Mouse (Mus musculus) neural tube, embryonic 13.5 days (tissue): ENCODE results near the gene Slc41a3. TPM values are rescaled to one million over a fixed set of nuclear protein-coding genes. Genes with fewer than 3 reads are reported as not detected.

Experiments used
- ATAC-seq: fragments of 200-750 bp; cut with Nextera tagmentation; 2 replicates; pipeline ENCODE4 v1.8.0; 2017; ENCODE audit warnings: low read depth, mild to moderate bottlenecking, moderate TSS enrichment, moderate library complexity
- H3K27ac ChIP-seq: fragments of 300-500 bp; sonication (generic); replicated peaks from 2 replicates; pipeline ENCODE4 v1.5.1; 2015; ENCODE audit warnings: moderate library complexity, mild to moderate bottlenecking, inconsistent platforms
- H3K27me3 ChIP-seq: fragments of 300-500 bp; sonication (generic); 2 replicates; pipeline ENCODE4 v1.6.1; 2015; ENCODE audit warnings: mild to moderate bottlenecking, inconsistent platforms
- H3K36me3 ChIP-seq: fragments of 300-500 bp; sonication (generic); 2 replicates; pipeline ENCODE4 v1.6.1; 2015; ENCODE audit warnings: mild to moderate bottlenecking, inconsistent platforms
- H3K4me1 ChIP-seq: fragments of 300-500 bp; sonication (generic); replicated peaks from 2 replicates; pipeline ENCODE4 v1.6.1; 2015; ENCODE audit warnings: inconsistent platforms
- H3K4me2 ChIP-seq: fragments of 300-500 bp; sonication (generic); 2 replicates; pipeline ENCODE4 v1.6.1; 2015; ENCODE audit warnings: inconsistent platforms, mild to moderate bottlenecking, moderate library complexity
- H3K4me3 ChIP-seq: fragments of 300-500 bp; sonication (generic); 2 replicates; pipeline ENCODE4 v1.5.1; 2015; ENCODE audit warnings: mild to moderate bottlenecking, inconsistent platforms
- H3K9ac ChIP-seq: fragments of 300-500 bp; sonication (generic); 2 replicates; pipeline ENCODE4 v1.6.1; 2015; ENCODE audit warnings: moderate library complexity, mild to moderate bottlenecking, inconsistent platforms
- H3K9me3 ChIP-seq: fragments of 300-500 bp; sonication (generic); 2 replicates; pipeline ENCODE4 v1.6.1; 2016; ENCODE audit warnings: inconsistent platforms
- WGBS: fragments of 180-500 bp; shearing (Covaris S2); methylation state at CpG from one replicate; pipeline ENCODE4 v1.1.7; 2015; 5-methylcytosine and 5-hydroxymethylcytosine counted together
- polyA plus RNA-seq: library from polyadenylated mRNA; unstranded; fragments of >200 nt; fragmentation: Nextera tagmentation; extraction: Ambion mirVana; gene quantifications from 2 replicates; pipeline ENCODE4 v1.2.1, GENCODE M21; 2015

Gene Slc41a3
- polyA plus RNA-seq, 1 experiment from 2014 or later: 5.8 TPM

DNA sequence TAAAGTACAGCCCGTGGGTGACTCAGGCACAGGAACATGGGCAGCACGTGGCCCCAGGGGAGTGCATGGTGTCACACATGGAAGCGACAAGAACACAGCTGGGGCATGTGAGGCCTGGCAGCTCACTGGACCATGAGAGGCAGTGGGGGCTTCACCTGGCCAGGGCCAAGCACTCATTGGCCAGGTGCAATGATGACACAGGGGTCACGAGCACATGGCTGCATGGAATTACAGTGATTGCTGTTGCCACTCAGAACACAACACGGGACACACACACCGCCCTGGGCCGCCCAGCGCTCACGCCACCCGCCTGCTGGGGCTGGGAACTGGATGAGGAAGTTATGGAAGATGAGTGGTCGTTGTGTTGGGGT lies 56.5 kb downstream of the Slc41a3 start:
- H3K9me3 ChIP-seq: no peaks in the 10 kb centered on the region
- H3K4me1 ChIP-seq: peaks cover 23% of the 10 kb centered on the region; the same call in 1 of the 2 replicates
- ATAC-seq: 0 out of 2 replicates have a peak, but pooled peaks have one; percentile 11
- no peak overlapping the region for H3K4me2 ChIP-seq
- H3K36me3 ChIP-seq: peaks cover 46% of the 10 kb centered on the region
- no peak overlapping the region for H3K4me3 ChIP-seq
- no peaks in the 10 kb centered on the region for H3K27me3 ChIP-seq
- WGBS: 84% methylated on average over 11 of the region's 11 CpGs
- no peak overlapping the region for H3K9ac ChIP-seq
- 0 out of 2 replicates have a peak overlapping the region, but pooled peaks have one; percentile 18 for H3K27ac ChIP-seq

DNA sequence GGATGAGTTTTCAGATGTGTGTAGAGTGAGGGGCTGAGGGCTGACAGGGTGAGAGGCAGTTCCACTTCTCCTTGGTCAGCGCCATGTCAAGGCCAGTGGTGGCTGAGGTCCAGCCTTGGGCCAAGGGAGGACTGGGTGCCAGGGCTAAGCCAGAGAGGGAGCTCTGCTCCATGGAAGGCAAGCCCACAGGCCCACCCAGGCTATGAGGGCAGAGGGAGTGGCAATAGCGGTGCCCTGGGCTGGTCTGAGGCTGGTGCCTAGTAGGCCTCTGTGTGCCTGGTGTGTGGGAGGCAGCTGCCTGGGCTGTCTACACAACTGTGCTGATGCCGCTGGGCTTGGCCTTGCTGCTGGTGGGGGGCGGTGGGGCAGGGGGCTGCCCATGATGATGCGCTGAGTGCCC lies 57.6 kb downstream of the Slc41a3 start:
- ATAC-seq: no peak
- Histone ChIP-seq H3K27ac (no peak overlapping the region), H3K4me2 (no peak overlapping the region), H3K4me1 (peaks cover 23% of the 10 kb centered on the region; the same call in 1 of the 2 replicates), H3K36me3 (peaks cover 57% of the 10 kb centered on the region), H3K9me3 (no peaks in the 10 kb centered on the region), H3K4me3 (no peak overlapping the region), H3K9ac (no peak overlapping the region), H3K27me3 (no peaks in the 10 kb centered on the region)
- 98% methylated on average over 5 of the region's 5 CpGs for WGBS

- Histone ChIP-seq H3K9ac (no peak overlapping the region), H3K36me3 (peaks cover 73% of the 10 kb centered on the region), H3K9me3 (no peaks in the 10 kb centered on the region), H3K27ac (no peak overlapping the region), H3K4me3 (no peak overlapping the region), H3K4me2 (no peak overlapping the region), H3K4me1 (peaks cover 23% of the 10 kb centered on the region; the same call in 1 of the 2 replicates), H3K27me3 (no peaks in the 10 kb centered on the region)
- no peak for ATAC-seq
- 84% methylated on average over 11 of the region's 11 CpGs for WGBS
These were observed 59.2 kb downstream of the Slc41a3 start for GRCm38 (mm10) chr6:90663736-90664135.

GRCm38 (mm10) chr6:90668693-90669092 lies 64.2 kb downstream of the Slc41a3 start:
- H3K9me3 ChIP-seq: no peaks in the 10 kb centered on the region
- no peak overlapping the region for H3K4me3 ChIP-seq
- H3K27me3 ChIP-seq: no peaks in the 10 kb centered on the region
- no peak overlapping the region for H3K4me2 ChIP-seq
- ATAC-seq: no peak
- H3K4me1 ChIP-seq: no peaks in the 10 kb centered on the region
- peaks cover 99% of the 10 kb centered on the region for H3K36me3 ChIP-seq
- 73% methylated on average over 9 of the region's 9 CpGs for WGBS
- H3K9ac ChIP-seq: no peak overlapping the region
- no peak overlapping the region for H3K27ac ChIP-seq

GRCm38 (mm10) chr6:90678759-90679158 lies 74.2 kb downstream of the Slc41a3 start:
- Histone ChIP-seq H3K4me1 (peaks cover 4% of the 10 kb centered on the region; the same call in 1 of the 2 replicates), H3K27me3 (no peaks in the 10 kb centered on the region), H3K27ac (no peak overlapping the region), H3K4me2 (no peak overlapping the region), H3K36me3 (peaks cover 69% of the 10 kb centered on the region), H3K9ac (no peak overlapping the region), H3K9me3 (no peaks in the 10 kb centered on the region), H3K4me3 (no peak overlapping the region)
- 58% methylated on average over 4 of the region's 4 CpGs for WGBS
- ATAC-seq: no peak

DNA sequence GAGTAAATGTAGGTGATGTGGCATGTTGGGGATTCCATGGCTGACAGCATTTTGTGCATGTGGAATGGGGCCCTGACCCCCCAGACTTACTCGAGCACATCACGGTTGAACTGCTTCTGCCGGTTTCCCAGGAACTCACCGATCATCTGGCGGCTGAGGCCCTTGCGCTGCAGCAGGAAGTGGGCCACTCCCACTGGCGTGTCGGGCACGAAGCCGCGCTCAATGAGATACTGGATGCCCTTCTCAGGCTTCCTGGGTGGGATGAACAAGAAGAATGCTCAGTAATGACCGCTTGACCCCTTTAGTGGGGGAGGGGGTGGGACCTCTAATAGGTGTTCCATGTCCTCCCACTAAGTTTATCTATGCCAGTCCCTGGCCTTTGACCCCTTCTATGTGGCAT lies 75.9 kb downstream of the Slc41a3 start:
- Histone ChIP-seq H3K27me3 (no peaks in the 10 kb centered on the region), H3K4me3 (no peak overlapping the region), H3K4me1 (peaks cover 9% of the 10 kb centered on the region; the same call in 1 of the 2 replicates), H3K4me2 (no peak overlapping the region), H3K9ac (no peak overlapping the region), H3K27ac (no peak overlapping the region), H3K9me3 (no peaks in the 10 kb centered on the region), H3K36me3 (peaks cover 56% of the 10 kb centered on the region)
- ATAC-seq: no peak
- WGBS: 85% methylated on average over 12 of the region's 12 CpGs

- Histone ChIP-seq H3K36me3 (peaks cover 36% of the 10 kb centered on the region), H3K4me2 (no peak overlapping the region), H3K27ac (no peak overlapping the region), H3K27me3 (no peaks in the 10 kb centered on the region), H3K9ac (no peak overlapping the region), H3K4me3 (no peak overlapping the region), H3K9me3 (no peaks in the 10 kb centered on the region), H3K4me1 (peaks cover 32% of the 10 kb centered on the region)
- 90% methylated on average over 3 of the region's 3 CpGs for WGBS
- ATAC-seq: no peak
These were observed 79.5 kb downstream of the Slc41a3 start for GRCm38 (mm10) chr6:90683831-90684532.

DNA sequence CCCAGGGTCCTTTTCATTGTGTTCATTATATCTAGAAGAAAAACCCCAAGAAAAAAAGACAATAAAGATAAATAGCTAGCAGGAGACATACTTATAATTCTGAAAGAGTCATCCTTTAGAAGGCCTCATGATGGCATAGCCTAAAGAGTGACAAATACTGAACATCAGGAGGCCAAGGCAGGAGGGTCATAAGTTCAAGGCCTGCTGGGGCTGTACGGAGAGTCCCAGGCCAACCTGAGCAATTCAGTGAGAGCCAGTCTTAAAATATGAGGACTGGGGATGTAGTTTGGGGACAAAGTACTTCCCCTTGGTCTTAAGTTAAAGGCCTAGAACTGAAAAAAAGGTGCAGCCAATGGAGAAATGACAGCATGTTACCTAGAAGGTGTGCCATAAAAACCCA lies 82.3 kb downstream of the Slc41a3 start:
- no peak overlapping the region for H3K4me2 ChIP-seq
- ATAC-seq: no peak
- H3K27ac ChIP-seq: no peak overlapping the region
- no peak overlapping the region for H3K4me3 ChIP-seq
- 40% methylated on average over 1 of the region's 1 CpGs for WGBS
- H3K4me1 ChIP-seq: peaks cover 42% of the 10 kb centered on the region
- H3K9ac ChIP-seq: no peak overlapping the region
- peaks cover 44% of the 10 kb centered on the region for H3K36me3 ChIP-seq
- no peaks in the 10 kb centered on the region for H3K9me3 ChIP-seq
- H3K27me3 ChIP-seq: no peaks in the 10 kb centered on the region

- Histone ChIP-seq H3K9me3 (no peaks in the 10 kb centered on the region), H3K27me3 (no peaks in the 10 kb centered on the region), H3K9ac (no peak overlapping the region), H3K4me2 (no peak overlapping the region), H3K36me3 (peaks cover 56% of the 10 kb centered on the region), H3K4me1 (peaks cover 42% of the 10 kb centered on the region), H3K27ac (no peak overlapping the region), H3K4me3 (no peak overlapping the region)
- ATAC-seq: no peak
- WGBS: 97% methylated on average over 6 of the region's 6 CpGs
These were observed 83.5 kb downstream of the Slc41a3 start for GRCm38 (mm10) chr6:90688003-90688402.

DNA sequence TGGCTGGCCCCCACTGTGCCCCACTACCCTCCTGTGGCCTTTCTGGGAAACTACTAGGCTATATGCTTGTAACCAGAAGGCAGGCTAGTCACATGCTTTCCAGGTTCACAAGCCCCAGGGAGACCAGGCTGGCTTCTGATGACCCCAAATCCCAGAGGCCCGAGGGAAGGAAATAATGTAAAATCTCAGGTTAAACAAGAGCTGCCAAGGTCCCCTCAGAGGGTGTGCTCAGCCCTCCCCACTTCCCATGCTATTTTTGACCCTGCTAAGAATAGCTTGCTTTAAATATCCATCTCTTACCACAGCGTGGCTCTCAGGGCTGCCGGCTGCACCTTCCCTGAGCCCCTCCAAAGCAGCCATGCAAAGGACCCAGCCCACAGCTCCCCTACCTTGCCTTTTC lies 84.2 kb downstream of the Slc41a3 start:
- 77% methylated on average over 3 of the region's 3 CpGs for WGBS
- no peaks in the 10 kb centered on the region for H3K9me3 ChIP-seq
- H3K4me2 ChIP-seq: no peak overlapping the region
- ATAC-seq: no peak
- peaks cover 63% of the 10 kb centered on the region for H3K36me3 ChIP-seq
- no peak overlapping the region for H3K4me3 ChIP-seq
- peaks cover 38% of the 10 kb centered on the region for H3K4me1 ChIP-seq
- H3K9ac ChIP-seq: 0 out of 2 replicates have a peak overlapping the region, but pooled peaks have one; percentile 12
- no peaks in the 10 kb centered on the region for H3K27me3 ChIP-seq
- H3K27ac ChIP-seq: no peak overlapping the region

DNA sequence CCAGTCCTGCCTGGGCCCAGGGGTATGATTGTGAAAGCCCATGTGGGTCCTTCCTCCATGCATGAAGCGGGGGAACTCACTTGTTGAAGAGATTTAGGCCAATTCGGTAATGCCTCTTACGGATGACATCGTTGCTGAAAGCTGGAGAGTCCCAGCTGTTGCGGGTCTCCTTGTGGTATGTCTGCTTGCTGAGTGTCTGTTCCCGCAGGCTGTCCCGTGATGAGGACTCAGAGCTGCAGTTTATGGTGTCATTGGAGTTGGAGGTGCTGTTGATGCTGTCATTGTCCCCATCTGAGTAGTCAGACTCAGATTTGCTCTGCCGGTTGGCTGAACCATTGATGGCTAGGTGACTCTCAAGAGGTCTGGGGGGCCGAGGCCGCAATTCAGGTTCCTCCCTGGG lies 85.0 kb downstream of the Slc41a3 start:
- Histone ChIP-seq H3K9me3 (no peaks in the 10 kb centered on the region), H3K4me1 (peaks cover 38% of the 10 kb centered on the region), H3K27ac (no peak overlapping the region), H3K4me2 (no peak overlapping the region), H3K9ac (0 out of 2 replicates have a peak overlapping the region, but pooled peaks have one; percentile 12), H3K36me3 (peaks cover 67% of the 10 kb centered on the region), H3K4me3 (no peak overlapping the region), H3K27me3 (no peaks in the 10 kb centered on the region)
- WGBS: 91% methylated on average over 10 of the region's 10 CpGs
- no peak for ATAC-seq

GRCm38 (mm10) chr6:90691935-90692334 lies 87.4 kb downstream of the Slc41a3 start:
- 92% methylated on average over 2 of the region's 2 CpGs for WGBS

GRCm38 (mm10) chr6:90692404-90692803 lies 87.9 kb downstream of the Slc41a3 start:
- ATAC-seq: no peak
- H3K9me3 ChIP-seq: no peaks in the 10 kb centered on the region
- 89% methylated on average over 2 of the region's 2 CpGs for WGBS
- no peaks in the 10 kb centered on the region for H3K27me3 ChIP-seq
- H3K4me2 ChIP-seq: no peak overlapping the region
- no peak overlapping the region for H3K27ac ChIP-seq
- H3K4me3 ChIP-seq: no peak overlapping the region
- no peak overlapping the region for H3K9ac ChIP-seq
- peaks cover 71% of the 10 kb centered on the region for H3K36me3 ChIP-seq
- H3K4me1 ChIP-seq: peaks cover 25% of the 10 kb centered on the region

More at GRCm38 (mm10) chr6:90691935-90692334, 87.4 kb downstream of the Slc41a3 start:
- no peaks in the 10 kb centered on the region for H3K9me3 ChIP-seq
- no peak overlapping the region for H3K27ac ChIP-seq
- peaks cover 30% of the 10 kb centered on the region for H3K4me1 ChIP-seq
- no peaks in the 10 kb centered on the region for H3K27me3 ChIP-seq
- no peak overlapping the region for H3K9ac ChIP-seq
- ATAC-seq: no peak
- peaks cover 71% of the 10 kb centered on the region for H3K36me3 ChIP-seq
- no peak overlapping the region for H3K4me3 ChIP-seq
- no peak overlapping the region for H3K4me2 ChIP-seq
